ENCODE assay signal across 8 mouse cellular contexts in genomic region chr17:35705836-35706235, GRCm38 (mm10). TPM values are rescaled to one million over a fixed set of nuclear protein-coding genes. Genes with fewer than 3 reads are reported as not detected.
A peak's percentile ranks its signal among the peaks of the same experiment; 100 is the strongest.
DNase-seq lines count a peak whose midpoint lies in the region; ATAC-seq lines count a peak whose summit lies in the region.

No protein-coding gene starts in this region.

- WGBS in forebrain, embryonic 16.5 days = 18% methylated on average over 4 of the region's 4 CpGs

- H3K27ac ChIP-seq in forebrain, embryonic 16.5 days (ENCODE audit: low read length) = peak overlapping the region; percentile 6; the same call in 1 of the 2 replicates

- H3K4me2 ChIP-seq in forebrain, embryonic 16.5 days (ENCODE audit: low read length) = no peak overlapping the region

- no peaks in the 10 kb centered on the region for H3K36me3 ChIP-seq in forebrain, embryonic 16.5 days (ENCODE audit: control insufficient read depth, insufficient read depth)
- H3K36me3 ChIP-seq in splenic B cell, adult 2 months (ENCODE audit: control insufficient read depth, insufficient read depth, low read length, poor library complexity, severe bottlenecking) = no peaks in the 10 kb centered on the region

- H3K9me3 ChIP-seq in forebrain, embryonic 16.5 days (ENCODE audit: control insufficient read depth, low read length) = no peaks in the 10 kb centered on the region

- H3K9ac ChIP-seq in forebrain, embryonic 16.5 days (replicated peaks; ENCODE audit: low read depth, low read length) = no peak overlapping the region

- H3K4me3 ChIP-seq in forebrain, embryonic 16.5 days (replicated peaks; ENCODE audit: low read length) = no peak overlapping the region

- DNase-seq in heart, adult 11 months = peak; percentile 88
- DNase-seq in heart, adult 8-10 months (ENCODE audit: low spot score) = no peak
- DNase-seq in 416B (ENCODE audit: low read depth) (peak; percentile 52), ZHBTc4 (ENCODE audit: low read depth, low spot score) (peak; percentile 54)
- peak; percentile 58 to 85 for DNase-seq in kidney, postnatal 36 days
- DNase-seq in splenic B cell, adult 2 months (ENCODE audit: low read depth, low spot score) = peak; percentile 32
- no peak for DNase-seq in layer of hippocampus, adult 9-11 months

- no peak for ATAC-seq in forebrain, embryonic 16.5 days

- H3K27me3 ChIP-seq in forebrain, embryonic 16.5 days (replicated peaks; ENCODE audit: control insufficient read depth, insufficient read depth, low read length) = no peaks in the 10 kb centered on the region
- H3K27me3 ChIP-seq in splenic B cell, adult 2 months (ENCODE audit: control insufficient read depth, insufficient read depth, low read length, poor library complexity, severe bottlenecking) = no peaks in the 10 kb centered on the region; the same call in 1 of the 2 replicates

- peaks cover 48% of the 10 kb centered on the region for H3K4me1 ChIP-seq in forebrain, embryonic 16.5 days (replicated peaks; ENCODE audit: control insufficient read depth, insufficient read depth, low read length)

RNA-seq across cellular contexts. Expression of gene Ddr1, which starts 1.4 kb away (rescaled TPM):
- total RNA-seq in heart, adult 8-10 months (2022) = 10 to 100 TPM; 23.8 to 30.0 (median 29.5) TPM
- polyA plus RNA-seq in forebrain, embryonic 16.5 days (2015; fragmentation: Nextera tagmentation; extraction: Ambion mirVana) = 113 and 116 TPM in 2 replicates

RNA-seq across cellular contexts. Expression of gene Gtf2h4, which starts 32.3 kb away (rescaled TPM):
- total RNA-seq in heart, adult 8-10 months (2022) = 10 to 100 TPM; 18.4 to 22.2 (median 21.2) TPM
- 34.6 and 35.3 TPM in 2 replicates for polyA plus RNA-seq in forebrain, embryonic 16.5 days (2015; fragmentation: Nextera tagmentation; extraction: Ambion mirVana)

RNA-seq across cellular contexts. Expression of gene Vars2, which starts 38.4 kb away (rescaled TPM):
- 10 to 100 TPM; 30.4 to 34.9 (median 31.8) TPM for total RNA-seq in heart, adult 8-10 months (2022)
- 19.0 and 19.8 TPM in 2 replicates for polyA plus RNA-seq in forebrain, embryonic 16.5 days (2015; fragmentation: Nextera tagmentation; extraction: Ambion mirVana)

Comparison
In these comparisons a context has a peak if more than half of its experiments do, and no peak if none do; other contexts are left out.
1. DNase-seq: peak in heart, adult 11 months (single experiment), 416B (single experiment), ZHBTc4 (single experiment), kidney, postnatal 36 days (2 of 2) and splenic B cell, adult 2 months (single experiment); none in heart, adult 8-10 months (single experiment) and layer of hippocampus, adult 9-11 months (single experiment).